Mouse (Mus musculus): ENCODE measurements around the gene Masp1. TPM values are rescaled to one million over a fixed set of nuclear protein-coding genes. Genes with fewer than 3 reads are reported as not detected.

Gene Masp1
- polyA plus RNA-seq, 1 experiment from 2014 or later = 2.5 TPM

GRCm38 (mm10) chr16:23547783-23548182 lies 27.2 kb upstream of the Masp1 start:
- WGBS = 88% methylated on average over 4 of the region's 4 CpGs
- Histone ChIP-seq H3K9ac (no peak overlapping the region), H3K4me3 (ENCODE audit: low read depth, low read length) (no peak overlapping the region), H3K36me3 (ENCODE audit: insufficient read depth) (no peaks in the 10 kb centered on the region), H3K27ac (ENCODE audit: low read depth) (no peak overlapping the region), H3K27me3 (ENCODE audit: insufficient read depth, low read length) (no peaks in the 10 kb centered on the region), H3K4me2 (no peak overlapping the region), H3K9me3 (ENCODE audit: low read depth, low read length) (no peaks in the 10 kb centered on the region), H3K4me1 (ENCODE audit: insufficient read depth) (no peaks in the 10 kb centered on the region)
- no peak for TF ChIP-seq CTCF (IDR thresholded peaks at IDR 0.05; ENCODE audit: low read depth)
- no peak for DNase-seq
- no peak for ATAC-seq (ENCODE audit: insufficient read depth)

DNA sequence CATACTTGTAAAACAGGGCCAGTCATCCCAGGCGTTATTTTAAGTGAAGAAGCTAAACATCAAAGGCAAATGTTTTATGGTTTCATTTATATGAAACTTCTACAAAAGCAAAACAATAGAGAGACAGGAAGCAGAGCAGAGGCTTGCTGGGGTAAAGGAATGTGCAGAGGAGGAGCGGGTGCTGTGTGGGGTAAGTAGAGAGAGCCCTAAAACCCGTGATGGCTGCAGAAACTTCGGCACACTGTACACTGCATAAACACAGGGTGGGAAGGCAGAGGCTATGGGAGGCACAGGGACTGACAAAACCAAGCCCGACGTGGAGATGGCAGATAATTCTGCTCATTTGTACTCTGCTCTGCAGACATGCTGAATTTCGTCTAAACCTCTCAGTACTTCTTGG lies 23.7 kb upstream of the Masp1 start:
- DNase-seq = no peak
- no peaks in the 10 kb centered on the region for H3K27me3 ChIP-seq (ENCODE audit: insufficient read depth, low read length)
- TF ChIP-seq CTCF (IDR thresholded peaks at IDR 0.05; ENCODE audit: low read depth) = no peak
- no peak overlapping the region for H3K9ac ChIP-seq
- no peak overlapping the region for H3K4me2 ChIP-seq
- no peak overlapping the region for H3K27ac ChIP-seq (ENCODE audit: low read depth)
- ATAC-seq (ENCODE audit: insufficient read depth) = no peak
- H3K4me3 ChIP-seq (ENCODE audit: low read depth, low read length) = no peak overlapping the region
- no peaks in the 10 kb centered on the region for H3K9me3 ChIP-seq (ENCODE audit: low read depth, low read length)
- no peaks in the 10 kb centered on the region for H3K36me3 ChIP-seq (ENCODE audit: insufficient read depth)
- 50% methylated on average over 7 of the region's 7 CpGs for WGBS
- no peaks in the 10 kb centered on the region for H3K4me1 ChIP-seq (ENCODE audit: insufficient read depth)

DNA sequence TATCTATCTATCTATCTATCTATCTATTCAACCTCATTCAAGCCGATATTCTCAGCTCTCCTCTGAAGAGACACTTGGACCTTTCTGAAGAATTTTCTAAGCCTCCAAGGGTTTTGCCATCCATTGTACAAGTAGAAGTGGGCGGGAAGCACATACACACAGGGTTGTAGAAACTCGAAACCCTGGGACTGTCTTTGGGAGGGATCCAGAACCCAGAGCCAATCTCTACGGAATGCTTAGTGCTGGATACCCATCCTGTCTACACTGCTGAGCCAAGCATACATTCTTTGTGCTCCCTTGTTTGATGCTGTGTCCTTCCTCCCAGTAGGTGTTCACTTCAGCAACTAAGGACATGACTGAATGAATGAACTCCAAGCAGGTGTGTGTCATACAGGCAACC lies 22.3 kb upstream of the Masp1 start:
- H3K27me3 ChIP-seq (ENCODE audit: insufficient read depth, low read length) = no peaks in the 10 kb centered on the region
- no peak overlapping the region for H3K9ac ChIP-seq
- H3K4me2 ChIP-seq = no peak overlapping the region
- H3K4me3 ChIP-seq (ENCODE audit: low read depth, low read length) = no peak overlapping the region
- ATAC-seq (ENCODE audit: insufficient read depth) (no peak), DNase-seq (no peak)
- no peaks in the 10 kb centered on the region for H3K4me1 ChIP-seq (ENCODE audit: insufficient read depth)
- WGBS = 62% methylated on average over 4 of the region's 4 CpGs
- no peaks in the 10 kb centered on the region for H3K36me3 ChIP-seq (ENCODE audit: insufficient read depth)
- H3K27ac ChIP-seq (ENCODE audit: low read depth) = no peak overlapping the region
- no peaks in the 10 kb centered on the region for H3K9me3 ChIP-seq (ENCODE audit: low read depth, low read length)
- TF ChIP-seq CTCF (IDR thresholded peaks at IDR 0.05; ENCODE audit: low read depth) = no peak

DNA sequence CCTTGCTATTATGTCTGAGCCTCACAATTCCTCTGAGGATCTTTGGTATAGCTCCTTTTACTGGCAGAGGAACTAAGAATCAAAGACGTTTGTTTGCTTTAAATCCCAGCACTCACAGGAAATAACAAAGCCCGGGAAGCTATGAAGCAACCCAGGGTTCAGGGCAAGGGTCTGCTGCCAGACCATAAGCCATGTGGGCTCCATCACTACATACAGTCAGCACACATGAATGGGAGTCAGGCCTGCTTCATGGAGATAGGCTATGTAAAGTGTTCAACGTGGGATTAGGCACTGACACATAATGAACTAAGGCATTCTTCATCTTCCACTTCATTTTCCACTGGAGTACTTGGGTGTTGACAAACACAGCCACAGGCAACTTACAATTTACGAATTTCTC lies 20.4 kb upstream of the Masp1 start:
- ATAC-seq (ENCODE audit: insufficient read depth) = peak; percentile 95
- Histone ChIP-seq H3K4me1 (ENCODE audit: insufficient read depth) (no peaks in the 10 kb centered on the region), H3K9me3 (ENCODE audit: low read depth, low read length) (no peaks in the 10 kb centered on the region), H3K27ac (ENCODE audit: low read depth) (no peak overlapping the region), H3K36me3 (ENCODE audit: insufficient read depth) (no peaks in the 10 kb centered on the region), H3K9ac (no peak overlapping the region), H3K27me3 (ENCODE audit: insufficient read depth, low read length) (no peaks in the 10 kb centered on the region), H3K4me3 (ENCODE audit: low read depth, low read length) (no peak overlapping the region), H3K4me2 (no peak overlapping the region)
- no peak for TF ChIP-seq CTCF (IDR thresholded peaks at IDR 0.05; ENCODE audit: low read depth)
- peak; percentile 70 for DNase-seq
- 35% methylated on average over 4 of the region's 4 CpGs for WGBS

GRCm38 (mm10) chr16:23533707-23534106 lies 13.1 kb upstream of the Masp1 start:
- Histone ChIP-seq H3K4me3 (ENCODE audit: low read depth, low read length) (no peak overlapping the region), H3K27ac (ENCODE audit: low read depth) (no peak overlapping the region), H3K9me3 (ENCODE audit: low read depth, low read length) (no peaks in the 10 kb centered on the region), H3K36me3 (ENCODE audit: insufficient read depth) (no peaks in the 10 kb centered on the region), H3K9ac (no peak overlapping the region), H3K27me3 (ENCODE audit: insufficient read depth, low read length) (no peaks in the 10 kb centered on the region), H3K4me2 (no peak overlapping the region), H3K4me1 (ENCODE audit: insufficient read depth) (no peaks in the 10 kb centered on the region)
- 64% methylated on average over 3 of the region's 3 CpGs for WGBS
- TF ChIP-seq CTCF (IDR thresholded peaks at IDR 0.05; ENCODE audit: low read depth) = no peak
- DNase-seq (no peak), ATAC-seq (ENCODE audit: insufficient read depth) (no peak)

DNA sequence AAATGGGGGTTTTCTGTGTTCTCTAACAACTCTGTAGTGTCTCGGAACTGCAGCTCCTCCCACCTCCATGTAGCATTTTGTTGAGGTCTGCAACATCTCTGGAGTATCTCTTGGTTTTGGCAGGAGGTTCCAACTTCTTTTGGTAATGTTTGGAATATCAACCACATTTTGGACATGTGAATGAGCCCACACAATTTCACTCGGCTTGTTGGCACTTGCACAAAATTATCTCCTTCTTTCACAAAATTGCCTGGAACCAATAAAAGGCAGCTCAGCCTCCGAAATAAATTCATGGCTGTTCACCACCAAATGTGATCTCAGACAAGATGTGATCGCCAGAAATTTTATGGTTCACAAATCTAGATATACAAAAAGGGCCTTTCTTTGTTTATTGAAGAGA lies 8.6 kb upstream of the Masp1 start:
- WGBS = 52% methylated on average over 4 of the region's 4 CpGs
- DNase-seq (peak; percentile 32), ATAC-seq (ENCODE audit: insufficient read depth) (no peak)
- H3K4me3 ChIP-seq (ENCODE audit: low read depth, low read length) = no peak overlapping the region
- 0 out of 2 replicates have a peak, but pooled peaks cover 4% of the 10 kb centered on the region for H3K9me3 ChIP-seq (ENCODE audit: low read depth, low read length)
- TF ChIP-seq CTCF (IDR thresholded peaks at IDR 0.05; ENCODE audit: low read depth) = no peak
- H3K9ac ChIP-seq = no peak overlapping the region
- no peak overlapping the region for H3K4me2 ChIP-seq
- H3K27me3 ChIP-seq (ENCODE audit: insufficient read depth, low read length) = no peaks in the 10 kb centered on the region
- no peaks in the 10 kb centered on the region for H3K4me1 ChIP-seq (ENCODE audit: insufficient read depth)
- no peaks in the 10 kb centered on the region for H3K36me3 ChIP-seq (ENCODE audit: insufficient read depth)
- no peak overlapping the region for H3K27ac ChIP-seq (ENCODE audit: low read depth)

DNA sequence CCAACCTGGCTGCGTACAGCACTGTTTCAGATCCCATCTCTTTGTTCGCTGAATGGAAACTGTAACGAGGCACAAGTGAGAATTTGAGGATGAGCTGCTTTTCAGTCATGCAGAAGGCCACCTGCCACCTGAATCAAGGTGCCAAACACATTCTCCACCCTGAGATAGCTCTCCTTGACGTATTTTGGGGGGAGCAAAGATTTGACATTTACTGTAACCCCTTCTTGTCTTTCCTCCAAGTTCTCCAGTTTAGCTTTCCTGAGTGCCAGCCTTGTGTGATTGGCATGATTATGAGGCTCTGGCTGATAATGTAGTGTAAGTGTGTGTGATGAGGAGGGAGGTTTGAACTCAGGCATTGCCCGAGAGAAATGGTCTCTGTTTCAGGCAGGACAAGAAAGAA lies 1.5 kb upstream of the Masp1 start:
- WGBS = 80% methylated on average over 5 of the region's 5 CpGs
- no peak overlapping the region for H3K4me2 ChIP-seq
- peaks cover 26% of the 10 kb centered on the region for H3K4me1 ChIP-seq (ENCODE audit: insufficient read depth)

DNA sequence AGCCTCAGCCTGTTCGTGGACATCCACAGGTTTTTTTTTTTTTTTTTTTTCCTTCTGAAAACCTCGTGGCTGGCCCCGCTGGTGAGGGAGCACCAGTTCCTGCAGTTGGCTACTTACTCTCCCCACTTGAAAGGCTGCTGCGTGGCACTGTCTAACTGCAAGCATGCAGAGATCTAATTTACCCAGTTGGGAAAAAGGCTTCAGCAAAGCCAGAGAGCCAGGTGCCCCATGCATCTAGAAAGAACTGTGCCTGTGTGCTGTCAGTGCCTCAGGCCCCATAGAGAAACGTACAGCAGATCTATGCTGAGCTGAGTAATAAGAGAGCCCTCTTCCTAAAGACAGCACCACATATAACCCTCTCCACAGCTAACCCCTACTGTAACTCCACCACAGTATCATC lies 477 bp upstream of the Masp1 start:
- ATAC-seq (ENCODE audit: insufficient read depth) = no peak
- Histone ChIP-seq H3K27ac (ENCODE audit: low read depth) (no peak overlapping the region), H3K9me3 (ENCODE audit: low read depth, low read length) (0 out of 2 replicates have a peak, but pooled peaks cover 4% of the 10 kb centered on the region), H3K9ac (no peak overlapping the region), H3K4me3 (ENCODE audit: low read depth, low read length) (no peak overlapping the region), H3K36me3 (ENCODE audit: insufficient read depth) (no peaks in the 10 kb centered on the region), H3K4me1 (ENCODE audit: insufficient read depth) (peaks cover 35% of the 10 kb centered on the region), H3K4me2 (peak overlapping the region; percentile 18; the same call in 1 of the 2 replicates), H3K27me3 (ENCODE audit: insufficient read depth, low read length) (no peaks in the 10 kb centered on the region)
- TF ChIP-seq CTCF (IDR thresholded peaks at IDR 0.05; ENCODE audit: low read depth) = no peak
- WGBS = 30% methylated on average over 5 of the region's 5 CpGs
- DNase-seq = no peak

More for the DNA sequence above, 1.5 kb upstream of the Masp1 start:
- Histone ChIP-seq H3K27ac (ENCODE audit: low read depth) (no peak overlapping the region), H3K36me3 (ENCODE audit: insufficient read depth) (no peaks in the 10 kb centered on the region), H3K9ac (no peak overlapping the region), H3K27me3 (ENCODE audit: insufficient read depth, low read length) (no peaks in the 10 kb centered on the region), H3K9me3 (ENCODE audit: low read depth, low read length) (0 out of 2 replicates have a peak, but pooled peaks cover 4% of the 10 kb centered on the region), H3K4me3 (ENCODE audit: low read depth, low read length) (no peak overlapping the region)
- no peak for ATAC-seq (ENCODE audit: insufficient read depth)
- no peak for DNase-seq
- no peak for TF ChIP-seq CTCF (IDR thresholded peaks at IDR 0.05; ENCODE audit: low read depth)

Data from lung, embryonic 14.5 days (tissue).